Mouse (Mus musculus) hindbrain, embryonic 14.5 days (tissue): ENCODE measurements around the gene Zfp651. TPM values are rescaled to one million over a fixed set of nuclear protein-coding genes. Genes with fewer than 3 reads are reported as not detected.

ENCODE experiments used
- polyA plus RNA-seq: library from polyadenylated mRNA; unstranded; fragments of >200 nt; fragmentation: Nextera tagmentation; extraction: Ambion mirVana; gene quantifications from 2 replicates; pipeline ENCODE4 v1.2.1, GENCODE M21; 2014

The Zfp651 gene
- polyA plus RNA-seq, 1 experiment from 2014 or later = 21.5 TPM

Other genes starting within 250 kb of the Zfp651 start
- 0.22 and 0.32 TPM in 2 replicates for gene Lyzl4, start 117.2 kb upstream of the Zfp651 start, polyA plus RNA-seq
- gene Vipr1, start 116.6 kb upstream of the Zfp651 start, polyA plus RNA-seq = 0.40 and 0.59 TPM in 2 replicates
- 21.6 and 26.5 TPM in 2 replicates for gene Sec22c, start 53.8 kb upstream of the Zfp651 start, polyA plus RNA-seq
- 171 and 213 TPM in 2 replicates for gene Ss18l2, start 49.0 kb upstream of the Zfp651 start, polyA plus RNA-seq
- 56.2 and 64.1 TPM in 2 replicates for gene Nktr, start 40.2 kb upstream of the Zfp651 start, polyA plus RNA-seq
- 1.6 and 2.3 TPM in 2 replicates for gene Klhl40, start 18.3 kb downstream of the Zfp651 start, polyA plus RNA-seq
- 0.31 TPM in 1 of 2 replicates, not detected in the other for gene Hhatl, start 33.2 kb downstream of the Zfp651 start, polyA plus RNA-seq
- gene Ccdc13, start 80.1 kb downstream of the Zfp651 start, polyA plus RNA-seq = 1.9 and 2.2 TPM in 2 replicates
- 146 and 158 TPM in 2 replicates for gene Higd1a, start 99.0 kb downstream of the Zfp651 start, polyA plus RNA-seq
- gene Ackr2, start 139.0 kb downstream of the Zfp651 start, polyA plus RNA-seq = 2.4 and 4.1 TPM in 2 replicates
- not detected in 2 replicates for gene Cyp8b1, start 157.0 kb downstream of the Zfp651 start, polyA plus RNA-seq
- 1.7 TPM in 2 replicates for gene Fam198a, start 191.7 kb downstream of the Zfp651 start, polyA plus RNA-seq
- gene Pomgnt2, start 237.8 kb downstream of the Zfp651 start, polyA plus RNA-seq = 28.6 and 29.4 TPM in 2 replicates